Mouse (Mus musculus) frontal cortex, postnatal 14 days (tissue): ENCODE data around the gene Inhbe.
A peak's percentile ranks its signal among the peaks of the same experiment; 100 is the strongest.

Experiments
- DNase-seq, 2 experiments: peaks; one replicate each; pipeline ENCODE4 v3.0.0; 2022; ENCODE audit warnings: low spot score in 2 of 2

Gene Inhbe

GRCm38 (mm10) chr10:127343029-127343428, 11.2 kb downstream of the Inhbe start:
- no peak for DNase-seq

- peak; percentile 55 to 70 for DNase-seq
Observed at GRCm38 (mm10) chr10:127341891-127342639, 12.1 kb downstream of the Inhbe start, which contains the start of gene Gli1. TSS of gene Gli1 (minus strand) at chr10:127341974.

GRCm38 (mm10) chr10:127341360-127341690, 12.9 kb downstream of the Inhbe start:
- no peak for DNase-seq

- DNase-seq, result no peak
Observed at GRCm38 (mm10) chr10:127340577-127341359, 13.4 kb downstream of the Inhbe start.

- no peak for DNase-seq
Observed at GRCm38 (mm10) chr10:127339683-127340576, 14.3 kb downstream of the Inhbe start.

- peak; percentile 66 to 87 for DNase-seq
Observed at GRCm38 (mm10) chr10:127338930-127339682, 15.1 kb downstream of the Inhbe start.

- DNase-seq, result no peak
Observed at GRCm38 (mm10) chr10:127337536-127338099, 16.6 kb downstream of the Inhbe start.

- DNase-seq, result no peak
Observed at GRCm38 (mm10) chr10:127336952-127337351, 17.3 kb downstream of the Inhbe start.

- no peak for DNase-seq
Observed at GRCm38 (mm10) chr10:127335271-127335670, 18.9 kb downstream of the Inhbe start.

GRCm38 (mm10) chr10:127333152-127333551, 21.1 kb downstream of the Inhbe start:
- DNase-seq, result no peak

- DNase-seq, result no peak
Observed at GRCm38 (mm10) chr10:127332211-127332874, 21.9 kb downstream of the Inhbe start.

GRCm38 (mm10) chr10:127330212-127330611, 24.0 kb downstream of the Inhbe start:
- no peak for DNase-seq

- DNase-seq, result no peak
Observed at GRCm38 (mm10) chr10:127327461-127328145, 26.6 kb downstream of the Inhbe start.

GRCm38 (mm10) chr10:127326828-127327227, 27.4 kb downstream of the Inhbe start:
- no peak for DNase-seq

- DNase-seq, result no peak
Observed at GRCm38 (mm10) chr10:127326017-127326801, 28.0 kb downstream of the Inhbe start.

GRCm38 (mm10) chr10:127325454-127326016, 28.7 kb downstream of the Inhbe start:
- no peak for DNase-seq

GRCm38 (mm10) chr10:127324495-127324894, 29.7 kb downstream of the Inhbe start:
- no peak for DNase-seq

- DNase-seq, result no peak
Observed at GRCm38 (mm10) chr10:127323131-127323855, 30.9 kb downstream of the Inhbe start.
